Mouse (Mus musculus) bone marrow macrophage, adult 2 months (primary cell): ENCODE results near the gene N6amt1.

ENCODE experiments used
- CTCF ChIP-seq: IDR thresholded peaks from 2 replicates; pipeline ENCODE4 v1.5.1; 2012; ENCODE audit warnings: low read depth, mild to moderate bottlenecking, low read length, moderate library complexity
- POLR2A ChIP-seq: IDR thresholded peaks from 2 replicates; pipeline ENCODE4 v1.6.1; 2012; ENCODE audit warnings: mild to moderate bottlenecking, low read depth, low read length, borderline replicate concordance

GRCm38 (mm10) chr16:87366035-87366434 is 12.1 kb downstream of the N6amt1 start:
- TF ChIP-seq POLR2A (no peak), CTCF (no peak)
